Mouse (Mus musculus) 416B (cell line): Measurements from ENCODE around the gene Ikzf5.

Source experiments
- DNase-seq: peaks from one replicate; pipeline ENCODE4 v3.0.0; 2011; ENCODE audit warnings: low read depth

Ikzf5 gene

GRCm38 (mm10) chr7:131345856-131346541 lies 64.3 kb downstream of the Ikzf5 start:
- no peak for DNase-seq
